Mouse (Mus musculus): ENCODE data around the gene Adh6a. TPM values are rescaled to one million over a fixed set of nuclear protein-coding genes. Genes with fewer than 3 reads are reported as not detected.

Adh6a gene
- total RNA-seq (2021) = not detected

- DNase-seq = no peak
- intact Hi-C loops (cut with DNase I) = no loop called here
Observed at GRCm38 (mm10) chr3:138312965-138313364, at the start of gene Adh6a. Gene Adh6a, plus strand, starts transcription at chr3:138313286.

- intact Hi-C loops (cut with DNase I) = no loop called here
- DNase-seq = no peak
Observed at GRCm38 (mm10) chr3:138264648-138265047, 48.4 kb upstream of the Adh6a start.

GRCm38 (mm10) chr3:138270507-138270906, 42.6 kb upstream of the Adh6a start:
- intact Hi-C loops (cut with DNase I) = no loop called here
- no peak for DNase-seq

- no peak for DNase-seq
- intact Hi-C loops (cut with DNase I) = no loop called here
Observed at GRCm38 (mm10) chr3:138271297-138271696, 41.8 kb upstream of the Adh6a start.

- intact Hi-C loops (cut with DNase I) = no loop called here
- DNase-seq = no peak
Observed at GRCm38 (mm10) chr3:138273080-138273479, 40.0 kb upstream of the Adh6a start.

GRCm38 (mm10) chr3:138275100-138275499, 38.0 kb upstream of the Adh6a start:
- no peak for DNase-seq
- intact Hi-C loops (cut with DNase I) = no loop called here

GRCm38 (mm10) chr3:138282556-138282955, 30.5 kb upstream of the Adh6a start:
- no peak for DNase-seq
- intact Hi-C loops (cut with DNase I) = no loop called here

- DNase-seq = no peak
- intact Hi-C loops (cut with DNase I) = no loop called here
Observed at GRCm38 (mm10) chr3:138283831-138284230, 29.3 kb upstream of the Adh6a start.

- intact Hi-C loops (cut with DNase I) = no loop called here
- DNase-seq = no peak
Observed at GRCm38 (mm10) chr3:138285986-138286385, 27.1 kb upstream of the Adh6a start.

GRCm38 (mm10) chr3:138287686-138288085, 25.4 kb upstream of the Adh6a start:
- intact Hi-C loops (cut with DNase I) = no loop called here

GRCm38 (mm10) chr3:138290672-138291071, 22.4 kb upstream of the Adh6a start:
- no peak for DNase-seq
- intact Hi-C loops (cut with DNase I) = no loop called here

More at GRCm38 (mm10) chr3:138287686-138288085, 25.4 kb upstream of the Adh6a start:
- no peak for DNase-seq

GRCm38 (mm10) chr3:138291529-138292117, 21.5 kb upstream of the Adh6a start:
- DNase-seq = no peak
- intact Hi-C loops (cut with DNase I) = no loop called here

GRCm38 (mm10) chr3:138293298-138293895, 19.7 kb upstream of the Adh6a start:
- DNase-seq = no peak
- intact Hi-C loops (cut with DNase I) = no loop called here

- intact Hi-C loops (cut with DNase I) = no loop called here
- DNase-seq = no peak
Observed at GRCm38 (mm10) chr3:138300130-138300529, 13.0 kb upstream of the Adh6a start.

- intact Hi-C loops (cut with DNase I) = no loop called here
- DNase-seq = no peak
Observed at GRCm38 (mm10) chr3:138302676-138303075, 10.4 kb upstream of the Adh6a start.

GRCm38 (mm10) chr3:138303771-138304488, 9.2 kb upstream of the Adh6a start:
- intact Hi-C loops (cut with DNase I) = no loop called here
- peak in 1 of 2 experiments; percentile 11 for DNase-seq

- intact Hi-C loops (cut with DNase I) = no loop called here
- DNase-seq = no peak
Observed at GRCm38 (mm10) chr3:138304489-138304871, 8.6 kb upstream of the Adh6a start.

- intact Hi-C loops (cut with DNase I) = no loop called here
- no peak for DNase-seq
Observed at GRCm38 (mm10) chr3:138305486-138306289, 7.4 kb upstream of the Adh6a start.

GRCm38 (mm10) chr3:138306290-138306683, 6.8 kb upstream of the Adh6a start:
- DNase-seq = no peak
- intact Hi-C loops (cut with DNase I) = no loop called here

- intact Hi-C loops (cut with DNase I) = no loop called here
- DNase-seq = no peak
Observed at GRCm38 (mm10) chr3:138309910-138310309, 3.2 kb upstream of the Adh6a start.

- no peak for DNase-seq
- intact Hi-C loops (cut with DNase I) = no loop called here
Observed at GRCm38 (mm10) chr3:138311015-138311414, 2.1 kb upstream of the Adh6a start.

Measured in heart, postnatal 36 days (tissue).